ENCODE assay signal across 7 mouse cellular contexts in the genomic region with DNA sequence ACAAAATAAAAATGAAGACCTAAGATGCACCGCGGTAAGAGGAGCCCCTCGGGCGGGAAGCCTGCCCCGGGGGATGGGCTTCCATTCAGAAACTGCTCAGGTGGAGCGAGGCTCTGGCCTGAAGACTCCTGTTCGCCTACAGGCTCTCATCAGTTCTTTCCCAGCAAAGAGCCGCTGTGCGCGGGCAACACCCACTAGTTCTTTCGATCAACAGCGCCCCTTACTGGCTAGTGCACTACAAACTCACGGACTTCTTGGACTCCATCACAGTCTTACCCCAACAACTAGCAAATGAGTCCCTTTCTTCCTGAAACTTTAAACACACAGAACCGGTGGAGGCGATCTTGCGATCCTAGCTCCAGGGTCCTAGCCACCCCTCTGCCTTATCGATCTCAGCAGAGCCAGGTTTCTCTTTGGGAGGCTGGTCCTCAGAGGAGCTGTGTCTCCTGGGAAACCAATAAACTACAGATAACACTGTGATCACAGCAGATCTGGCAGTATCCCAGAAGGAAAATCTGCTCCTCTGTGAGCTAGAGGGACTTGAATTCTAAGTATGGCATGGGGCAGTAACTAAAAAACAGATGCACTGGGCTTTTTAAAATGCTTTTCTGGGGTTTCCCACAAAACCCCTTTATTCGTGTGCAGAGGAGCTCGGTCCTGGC. TPM values are rescaled to one million over a fixed set of nuclear protein-coding genes. Genes with fewer than 3 reads are reported as not detected.
DNase-seq lines count a peak whose midpoint lies in the region; ATAC-seq lines count a peak whose summit lies in the region.

No protein-coding gene starts in this region.

- H3K36me3 ChIP-seq in intestine, embryonic 16.5 days (ENCODE audit: control insufficient read depth, insufficient read depth, low read length), result no peaks in the 10 kb centered on the region
- H3K36me3 ChIP-seq in midbrain, embryonic 10.5 days, result no peaks in the 10 kb centered on the region

- 0 out of 2 replicates have a peak overlapping the region, but pooled peaks have one; percentile 11 for H3K4me3 ChIP-seq in intestine, embryonic 16.5 days (ENCODE audit: low read length)
- H3K4me3 ChIP-seq in midbrain, embryonic 10.5 days, result peak overlapping the region; percentile 21; the same call in 1 of the 2 replicates

- intact Hi-C loops in gastrocnemius, postnatal 14 days (cut with DNase I; ENCODE audit: low total_unique reads), result no loop called here
- intact Hi-C loops in left cerebral cortex, postnatal 14 days (cut with DNase I), result loop anchor here (10.0 kb wide), 1 partner anchor 229 kb away; no protein-coding TSS in a partner anchor

- H3K4me2 ChIP-seq in intestine, embryonic 16.5 days (ENCODE audit: low read depth, low read length), result peak overlapping the region; percentile 29; the same call in 1 of the 2 replicates

- no peak for ATAC-seq in intestine, embryonic 16.5 days

- H3K4me1 ChIP-seq in intestine, embryonic 16.5 days (ENCODE audit: control insufficient read depth, insufficient read depth, low read length), result no peaks in the 10 kb centered on the region
- peaks cover 40% of the 10 kb centered on the region for H3K4me1 ChIP-seq in midbrain, embryonic 10.5 days

- H3K9ac ChIP-seq in intestine, embryonic 16.5 days (ENCODE audit: low read depth, low read length), result no peak overlapping the region

- no peak overlapping the region for H3K27ac ChIP-seq in intestine, embryonic 16.5 days (ENCODE audit: low read length)
- H3K27ac ChIP-seq in midbrain, embryonic 10.5 days (replicated peaks), result 0 out of 2 replicates have a peak overlapping the region, but pooled peaks have one; percentile 40

- no peaks in the 10 kb centered on the region for H3K9me3 ChIP-seq in intestine, embryonic 16.5 days (ENCODE audit: control insufficient read depth, low read length)
- no peaks in the 10 kb centered on the region for H3K9me3 ChIP-seq in midbrain, embryonic 10.5 days (replicated peaks)

- H3K27me3 ChIP-seq in intestine, embryonic 16.5 days (replicated peaks; ENCODE audit: control insufficient read depth, insufficient read depth, low read length), result no peaks in the 10 kb centered on the region
- peaks cover 97% of the 10 kb centered on the region for H3K27me3 ChIP-seq in midbrain, embryonic 10.5 days (ENCODE audit: low read depth, poor library complexity, severe bottlenecking)

- DNase-seq in adrenal gland, adult 8-10 months, result peak; percentile 52
- peak; percentile 92 for DNase-seq in embryo, embryonic 10.5 days (ENCODE audit: low spot score)
- DNase-seq in gastrocnemius, postnatal 14 days, result peak; percentile 69
- peak; percentile 82 to 87 for DNase-seq in left cerebral cortex, postnatal 14 days (ENCODE audit: low spot score in 2 of 2)
- DNase-seq in midbrain, embryonic 10.5 days (ENCODE audit: low spot score), result peak; percentile 80
- peak; percentile 25 for DNase-seq in skeletal muscle tissue, adult 2 months (ENCODE audit: low read depth, low spot score)

- 7% methylated on average over 19 of the region's 19 CpGs for WGBS in intestine, embryonic 16.5 days
- WGBS in midbrain, embryonic 10.5 days, result 7% methylated on average over 19 of the region's 19 CpGs

RNA-seq across cellular contexts. Expression of gene Olig1, which starts 44.7 kb away (rescaled TPM):
- total RNA-seq in adrenal gland, adult 8-10 months (2022), result under 1 TPM in 1 of 4 experiments, not detected in 3; 0.20 TPM
- total RNA-seq in gastrocnemius, postnatal 14 days (2021), result not detected
- not detected in 2 replicates for polyA plus RNA-seq in intestine, embryonic 16.5 days (2015; fragmentation: Nextera tagmentation; extraction: Ambion mirVana)
- 100 to 1,000 TPM in 1 of 2 experiments, 10 to 100 TPM in 1; 98.8 to 123 TPM for total RNA-seq in left cerebral cortex, postnatal 14 days (2021)
- polyA plus RNA-seq in midbrain, embryonic 10.5 days (2016; fragmentation: Nextera tagmentation; extraction: Ambion mirVana), result 8.8 and 9.7 TPM in 2 replicates

RNA-seq across cellular contexts. Expression of gene Ifnar2, which starts 58.3 kb away (rescaled TPM):
- 100 to 1,000 TPM in 1 of 4 experiments, 10 to 100 TPM in 3; 83.7 to 103 (median 95.8) TPM for total RNA-seq in adrenal gland, adult 8-10 months (2022)
- 10 to 100 TPM; 14.6 to 15.2 TPM for total RNA-seq in gastrocnemius, postnatal 14 days (2021)
- polyA plus RNA-seq in intestine, embryonic 16.5 days (2015; fragmentation: Nextera tagmentation; extraction: Ambion mirVana), result 45.1 and 45.7 TPM in 2 replicates
- total RNA-seq in left cerebral cortex, postnatal 14 days (2021), result 10 to 100 TPM; 18.5 to 19.5 TPM
- 26.0 and 27.9 TPM in 2 replicates for polyA plus RNA-seq in midbrain, embryonic 10.5 days (2016; fragmentation: Nextera tagmentation; extraction: Ambion mirVana)

Comparison
In these comparisons a context has a peak if more than half of its experiments do, and no peak if none do; other contexts are left out.
1. DNase-seq: peak in every context shown above with its lines; median percentile 92 in embryo, embryonic 10.5 days; 84 in left cerebral cortex, postnatal 14 days; 80 in midbrain, embryonic 10.5 days; 69 in gastrocnemius, postnatal 14 days; 52 in adrenal gland, adult 8-10 months; 25 in skeletal muscle tissue, adult 2 months.
2. RNA of gene Olig1, which starts 44.7 kb away (total RNA-seq): 98.8 to 123 TPM in left cerebral cortex, postnatal 14 days; 0.20 TPM in adrenal gland, adult 8-10 months and not detected in gastrocnemius, postnatal 14 days; every median in the first group is over 10 times any median in the second.
3. RNA of gene Ifnar2, which starts 58.3 kb away (total RNA-seq): 83.7 to 103 TPM in adrenal gland, adult 8-10 months; 18.5 to 19.5 TPM in left cerebral cortex, postnatal 14 days and 14.6 to 15.2 TPM in gastrocnemius, postnatal 14 days; every median in the first group is over 4 times any median in the second.